Mouse (Mus musculus): ENCODE measurements around the gene Gm21988. TPM values are rescaled to one million over a fixed set of nuclear protein-coding genes. Genes with fewer than 3 reads are reported as not detected.

The Gm21988 gene
- total and polyA plus RNA-seq, 2 experiments from 2014 or later: 8.6 to 15.2 TPM

DNA sequence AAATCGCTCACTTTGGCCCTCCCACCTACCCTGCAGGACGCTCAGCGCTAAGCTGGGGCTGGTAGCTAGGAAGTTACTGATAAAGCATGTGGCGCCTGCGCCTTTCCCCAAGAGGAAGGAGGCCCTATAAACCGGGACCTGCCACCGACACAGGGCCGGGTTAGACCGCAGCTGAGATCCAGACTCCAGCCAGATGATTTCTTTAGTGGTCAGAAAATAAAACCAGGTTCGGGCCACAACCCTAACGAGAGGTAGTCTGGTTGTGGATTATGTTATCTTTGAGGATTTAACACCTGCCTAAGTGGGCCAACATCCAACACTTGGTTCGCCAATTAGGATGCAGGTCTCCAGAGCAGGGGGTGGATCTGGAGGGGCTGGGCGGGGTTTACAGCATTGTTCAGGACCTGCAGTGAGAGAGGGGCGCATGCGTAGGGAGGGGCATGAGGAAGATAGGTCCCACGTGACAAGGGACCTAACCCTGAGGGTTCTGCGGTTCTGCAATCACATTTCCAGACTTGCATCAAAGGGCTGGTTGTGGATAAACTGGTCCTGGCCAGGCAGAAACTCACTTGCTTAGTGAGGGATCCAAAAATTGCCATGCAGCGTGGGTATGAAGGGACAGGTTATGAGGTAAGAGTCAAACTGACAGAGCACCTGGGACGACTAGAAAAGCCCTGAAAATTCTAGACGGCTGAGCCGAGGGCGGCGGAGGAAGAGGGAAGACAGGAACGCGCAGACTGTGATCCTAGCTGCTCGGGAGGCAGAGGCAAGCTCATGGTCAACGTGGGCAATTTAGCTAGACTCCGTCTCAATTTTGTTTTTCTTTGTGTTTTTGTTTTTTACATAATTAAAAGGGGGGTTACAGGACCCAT lies 18.7 kb downstream of the Gm21988 start, which contains the start of gene Slc16a13:
TSS of gene Slc16a13 (minus strand) at position 334 of the 872 bp plus-strand sequence.
- H3K4me2 ChIP-seq (ENCODE audit: low read depth, low read length): peak within 1 kb of the TSS; percentile 93
- H3K4me1 ChIP-seq (ENCODE audit: control insufficient read depth, insufficient read depth): peaks cover 13% of the 10 kb centered on the region; the same call in 1 of the 2 replicates
- peak within 1 kb of the TSS; percentile 48 for H3K4me3 ChIP-seq (ENCODE audit: low read depth, low read length)
- under 1% methylated on average over 28 of the region's 28 CpGs for WGBS
- DNase-seq (ENCODE audit: low spot score) (peak; percentile 94), ATAC-seq (ENCODE audit: insufficient read depth, low read depth) (peak; percentile 95)
- peaks cover 14% of the 10 kb centered on the region for H3K27me3 ChIP-seq (ENCODE audit: control insufficient read depth, insufficient read depth, low read length)
- TF ChIP-seq CTCF (IDR thresholded peaks at IDR 0.05; ENCODE audit: low read depth) (no peak), EP300 (IDR thresholded peaks at IDR 0.05; ENCODE audit: low read depth) (no peak)
- H3K36me3 ChIP-seq (replicated peaks; ENCODE audit: control insufficient read depth, insufficient read depth, low read length): peaks cover under 1% of the 10 kb centered on the region; the same call in 1 of the 2 replicates
- H3K9ac ChIP-seq (replicated peaks; ENCODE audit: low read depth, low read length): peak within 1 kb of the TSS; percentile 59
- no peaks in the 10 kb centered on the region for H3K9me3 ChIP-seq (replicated peaks; ENCODE audit: control insufficient read depth, low read length)
- H3K27ac ChIP-seq (ENCODE audit: low read depth): peak within 1 kb of the TSS; percentile 79

GRCm38 (mm10) chr11:70220323-70220722 lies 19.3 kb downstream of the Gm21988 start:
- Histone ChIP-seq H3K9ac (replicated peaks; ENCODE audit: low read depth, low read length) (peak overlapping the region; percentile 59), H3K27ac (ENCODE audit: low read depth) (peak overlapping the region; percentile 35), H3K9me3 (replicated peaks; ENCODE audit: control insufficient read depth, low read length) (no peaks in the 10 kb centered on the region), H3K4me1 (ENCODE audit: control insufficient read depth, insufficient read depth) (peaks cover 13% of the 10 kb centered on the region; the same call in 1 of the 2 replicates), H3K27me3 (ENCODE audit: control insufficient read depth, insufficient read depth, low read length) (peaks cover 17% of the 10 kb centered on the region), H3K4me2 (ENCODE audit: low read depth, low read length) (peak overlapping the region; percentile 93), H3K36me3 (replicated peaks; ENCODE audit: control insufficient read depth, insufficient read depth, low read length) (no peaks in the 10 kb centered on the region; the same call in 1 of the 2 replicates), H3K4me3 (ENCODE audit: low read depth, low read length) (peak overlapping the region; percentile 48)
- TF ChIP-seq EP300 (IDR thresholded peaks at IDR 0.05; ENCODE audit: low read depth) (no peak), CTCF (IDR thresholded peaks at IDR 0.05; ENCODE audit: low read depth) (no peak)
- DNase-seq (ENCODE audit: low spot score): no peak
- no peak for ATAC-seq (ENCODE audit: insufficient read depth, low read depth)
- 2% methylated on average over 24 of the region's 24 CpGs for WGBS

DNA sequence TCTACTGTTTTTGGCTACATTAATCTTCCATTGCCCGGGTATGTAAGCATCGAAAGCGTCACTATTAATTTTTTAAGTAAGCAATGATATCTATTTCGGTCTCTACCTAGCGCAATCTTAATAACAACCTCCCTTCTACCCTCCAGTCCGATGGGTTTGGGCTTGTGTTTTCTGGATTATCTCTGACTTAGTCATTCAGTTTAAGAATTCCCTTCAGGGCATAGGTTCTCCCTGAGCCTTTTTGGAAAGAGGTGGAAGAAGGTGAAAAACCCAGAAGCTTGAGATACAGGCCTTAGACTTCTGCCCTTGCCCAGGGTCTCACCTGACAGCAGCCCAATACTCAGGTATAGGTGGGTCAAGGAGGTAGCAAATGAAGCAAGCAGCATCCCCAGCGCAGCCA lies 19.8 kb downstream of the Gm21988 start:
- DNase-seq (ENCODE audit: low spot score) (no peak), ATAC-seq (ENCODE audit: insufficient read depth, low read depth) (no peak)
- Histone ChIP-seq H3K4me3 (ENCODE audit: low read depth, low read length) (peak overlapping the region; percentile 48), H3K4me1 (ENCODE audit: control insufficient read depth, insufficient read depth) (peaks cover 13% of the 10 kb centered on the region; the same call in 1 of the 2 replicates), H3K27ac (ENCODE audit: low read depth) (peak overlapping the region; percentile 35), H3K27me3 (ENCODE audit: control insufficient read depth, insufficient read depth, low read length) (peaks cover 21% of the 10 kb centered on the region), H3K9me3 (replicated peaks; ENCODE audit: control insufficient read depth, low read length) (no peaks in the 10 kb centered on the region), H3K9ac (replicated peaks; ENCODE audit: low read depth, low read length) (peak overlapping the region; percentile 59), H3K4me2 (ENCODE audit: low read depth, low read length) (peak overlapping the region; percentile 93), H3K36me3 (replicated peaks; ENCODE audit: control insufficient read depth, insufficient read depth, low read length) (no peaks in the 10 kb centered on the region; the same call in 1 of the 2 replicates)
- WGBS: 75% methylated on average over 7 of the region's 7 CpGs
- no peak for TF ChIP-seq CTCF (IDR thresholded peaks at IDR 0.05; ENCODE audit: low read depth)
- no peak for TF ChIP-seq EP300 (IDR thresholded peaks at IDR 0.05; ENCODE audit: low read depth)

DNA sequence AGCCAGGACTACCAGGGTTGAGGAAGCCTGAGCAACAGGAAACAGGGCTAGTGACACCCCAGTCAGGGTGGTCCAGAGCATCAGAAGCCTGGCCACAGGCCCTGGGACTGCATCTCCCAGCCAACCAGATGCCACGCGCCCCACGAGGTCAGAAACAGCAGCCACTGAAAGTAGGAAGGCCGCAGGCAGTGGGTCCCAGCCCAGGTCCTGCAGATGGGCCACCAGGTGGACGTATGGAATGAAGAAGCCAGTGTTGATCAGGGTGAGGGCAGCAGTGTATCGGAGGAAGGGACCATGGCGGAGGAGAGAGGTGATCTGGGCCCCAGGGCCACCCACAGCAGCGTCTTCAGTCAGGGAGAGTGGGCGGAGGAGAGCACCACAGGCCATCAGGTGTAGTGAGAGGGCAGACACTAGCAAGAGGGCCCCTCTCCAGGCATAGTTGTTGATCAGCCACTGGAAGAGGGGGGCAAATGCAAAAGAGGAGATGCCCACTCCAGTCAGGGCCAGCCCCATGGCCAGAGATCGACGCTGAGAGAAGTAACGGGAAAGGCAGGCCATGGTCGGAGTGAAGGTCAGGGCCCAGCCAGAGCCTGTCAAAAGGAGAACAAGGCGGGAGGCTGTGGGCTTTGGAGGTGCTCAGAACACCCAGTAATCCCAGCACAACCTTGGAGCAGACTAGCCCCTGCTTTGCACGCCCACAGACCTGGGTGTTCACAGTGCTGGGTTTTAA lies 20.7 kb downstream of the Gm21988 start:
- Histone ChIP-seq H3K36me3 (replicated peaks; ENCODE audit: control insufficient read depth, insufficient read depth, low read length) (no peaks in the 10 kb centered on the region; the same call in 1 of the 2 replicates), H3K4me3 (ENCODE audit: low read depth, low read length) (no peak overlapping the region), H3K4me2 (ENCODE audit: low read depth, low read length) (0 out of 2 replicates have a peak overlapping the region, but pooled peaks have one; percentile 7), H3K9me3 (replicated peaks; ENCODE audit: control insufficient read depth, low read length) (no peaks in the 10 kb centered on the region), H3K4me1 (ENCODE audit: control insufficient read depth, insufficient read depth) (peaks cover 16% of the 10 kb centered on the region; the same call in 1 of the 2 replicates), H3K27me3 (ENCODE audit: control insufficient read depth, insufficient read depth, low read length) (peaks cover 31% of the 10 kb centered on the region), H3K9ac (replicated peaks; ENCODE audit: low read depth, low read length) (no peak overlapping the region), H3K27ac (ENCODE audit: low read depth) (no peak overlapping the region)
- 92% methylated on average over 15 of the region's 15 CpGs for WGBS
- DNase-seq (ENCODE audit: low spot score) (no peak), ATAC-seq (ENCODE audit: insufficient read depth, low read depth) (no peak)
- TF ChIP-seq EP300 (IDR thresholded peaks at IDR 0.05; ENCODE audit: low read depth): no peak
- TF ChIP-seq CTCF (IDR thresholded peaks at IDR 0.05; ENCODE audit: low read depth): no peak

DNA sequence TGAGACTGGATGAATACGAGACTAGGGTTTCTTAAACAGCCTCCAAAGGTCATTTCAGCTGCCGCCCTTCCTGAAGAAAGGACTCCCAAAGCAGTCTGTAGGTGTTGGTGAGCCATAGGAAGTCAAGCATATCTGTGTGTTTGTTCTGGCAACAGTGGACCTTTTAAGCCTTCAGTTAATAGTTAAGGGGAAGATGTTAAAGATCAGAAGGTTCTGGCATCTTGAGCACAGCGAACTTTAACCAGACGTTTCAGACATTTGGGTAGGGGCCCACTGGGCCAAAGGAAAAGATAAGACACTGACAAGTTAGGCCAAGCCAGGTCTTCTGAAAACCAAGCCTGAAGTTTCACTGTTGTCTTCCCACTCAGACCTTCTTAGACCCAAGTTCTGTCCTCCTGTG lies 21.6 kb downstream of the Gm21988 start:
- 67% methylated on average over 4 of the region's 4 CpGs for whole genome bisulfite sequencing
- H3K4me1 ChIP-seq (ENCODE audit: control insufficient read depth, insufficient read depth): peaks cover 20% of the 10 kb centered on the region; the same call in 1 of the 2 replicates
- no peak overlapping the region for H3K9ac ChIP-seq (replicated peaks; ENCODE audit: low read depth, low read length)
- no peak overlapping the region for H3K4me2 ChIP-seq (ENCODE audit: low read depth, low read length)
- H3K27ac ChIP-seq (ENCODE audit: low read depth): no peak overlapping the region
- DNase-seq (ENCODE audit: low spot score) (no peak), ATAC-seq (ENCODE audit: insufficient read depth, low read depth) (no peak)
- H3K4me3 ChIP-seq (ENCODE audit: low read depth, low read length): no peak overlapping the region
- no peaks in the 10 kb centered on the region for H3K9me3 ChIP-seq (replicated peaks; ENCODE audit: control insufficient read depth, low read length)
- no peaks in the 10 kb centered on the region for H3K36me3 ChIP-seq (replicated peaks; ENCODE audit: control insufficient read depth, insufficient read depth, low read length)
- peaks cover 40% of the 10 kb centered on the region for H3K27me3 ChIP-seq (ENCODE audit: control insufficient read depth, insufficient read depth, low read length)
- TF ChIP-seq EP300 (IDR thresholded peaks at IDR 0.05; ENCODE audit: low read depth) (no peak), CTCF (IDR thresholded peaks at IDR 0.05; ENCODE audit: low read depth) (no peak)

All from heart, postnatal 0 days (tissue).